Mouse (Mus musculus) lung, embryonic 16.5 days (tissue): ENCODE measurements around the gene Rsl1. TPM values are rescaled to one million over a fixed set of nuclear protein-coding genes. Genes with fewer than 3 reads are reported as not detected.

Source experiments
- polyA plus RNA-seq: library from polyadenylated mRNA; unstranded; fragments of >200 nt; fragmentation: Nextera tagmentation; extraction: Ambion mirVana; gene quantifications from 2 replicates; pipeline ENCODE4 v1.2.1, GENCODE M21; 2015

Gene Rsl1
- polyA plus RNA-seq, 1 experiment from 2014 or later, result 8.5 TPM

Other genes starting within 250 kb of the Rsl1 start
- gene Zfp712, start 112.0 kb upstream of the Rsl1 start, polyA plus RNA-seq, result 4.9 and 5.1 TPM in 2 replicates
- gene Zfp708, start 75.2 kb upstream of the Rsl1 start, polyA plus RNA-seq, result 4.7 and 5.5 TPM in 2 replicates
- 3.3 and 3.4 TPM in 2 replicates for gene Gm28557, start 64.6 kb upstream of the Rsl1 start, polyA plus RNA-seq
- gene Rslcan18, start 56.9 kb upstream of the Rsl1 start, polyA plus RNA-seq, result 0.11 and 0.46 TPM in 2 replicates
- 2.0 and 2.3 TPM in 2 replicates for gene Zfp759, start 51.5 kb upstream of the Rsl1 start, polyA plus RNA-seq
- 1.8 and 2.6 TPM in 2 replicates for gene Zfp455, start 21.3 kb downstream of the Rsl1 start, polyA plus RNA-seq
- gene Zfp458, start 105.3 kb downstream of the Rsl1 start, polyA plus RNA-seq, result 1.9 and 2.0 TPM in 2 replicates
- 0.75 and 0.85 TPM in 2 replicates for gene Zfp457, start 133.3 kb downstream of the Rsl1 start, polyA plus RNA-seq
- 2.3 and 2.8 TPM in 2 replicates for gene Zfp595, start 159.4 kb downstream of the Rsl1 start, polyA plus RNA-seq
- gene Gm28044, start 187.4 kb downstream of the Rsl1 start, polyA plus RNA-seq, result 0.62 and 0.87 TPM in 2 replicates
- gene Zfp953, start 187.4 kb downstream of the Rsl1 start, polyA plus RNA-seq, result 1.1 and 1.3 TPM in 2 replicates
- 0.35 and 1.0 TPM in 2 replicates for gene Gm28041, start 202.6 kb downstream of the Rsl1 start, polyA plus RNA-seq
- gene Zfp456, start 202.6 kb downstream of the Rsl1 start, polyA plus RNA-seq, result 1.6 and 2.0 TPM in 2 replicates
- 8.5 and 8.7 TPM in 2 replicates for gene Zfp429, start 226.6 kb downstream of the Rsl1 start, polyA plus RNA-seq
- 1.2 and 1.3 TPM in 2 replicates for gene Zfp459, start 248.2 kb downstream of the Rsl1 start, polyA plus RNA-seq